Mouse (Mus musculus): ENCODE measurements around the gene Gtpbp3. TPM values are rescaled to one million over a fixed set of nuclear protein-coding genes. Genes with fewer than 3 reads are reported as not detected.
"Not testable (repeated sequence)": the region's sequence is repeated elsewhere in the genome, so short reads cannot be mapped to it uniquely, and the experiment has no call there.

Gene Gtpbp3
- polyA plus RNA-seq, 1 experiment from 2014 or later: 8.4 TPM

GRCm38 (mm10) chr8:71515043-71515442 lies 27.1 kb downstream of the Gtpbp3 start:
- H3K4me2 ChIP-seq (replicated peaks; ENCODE audit: low read depth, low read length): no peak overlapping the region
- no peaks in the 10 kb centered on the region for H3K4me1 ChIP-seq (ENCODE audit: control insufficient read depth, insufficient read depth, low read length)
- WGBS: 79% methylated on average over 5 of the region's 5 CpGs
- no peak overlapping the region for H3K9ac ChIP-seq (ENCODE audit: low read depth, low read length)
- no peaks in the 10 kb centered on the region for H3K9me3 ChIP-seq (ENCODE audit: control insufficient read depth, low read length)
- no peak overlapping the region for H3K4me3 ChIP-seq (ENCODE audit: low read length)
- no peaks in the 10 kb centered on the region for H3K36me3 ChIP-seq (ENCODE audit: control insufficient read depth, insufficient read depth, low read length)
- ATAC-seq (ENCODE audit: low FRiP score, low TSS enrichment): no peak
- no peaks in the 10 kb centered on the region for H3K27me3 ChIP-seq (ENCODE audit: control insufficient read depth, insufficient read depth, low read length)
- H3K27ac ChIP-seq (ENCODE audit: low read depth, low read length): no peak overlapping the region

- Histone ChIP-seq H3K27me3 (ENCODE audit: control insufficient read depth, insufficient read depth, low read length) (no peaks in the 10 kb centered on the region), H3K4me1 (ENCODE audit: control insufficient read depth, insufficient read depth, low read length) (no peaks in the 10 kb centered on the region), H3K4me2 (replicated peaks; ENCODE audit: low read depth, low read length) (no peak overlapping the region), H3K9ac (ENCODE audit: low read depth, low read length) (no peak overlapping the region), H3K9me3 (ENCODE audit: control insufficient read depth, low read length) (no peaks in the 10 kb centered on the region), H3K36me3 (ENCODE audit: control insufficient read depth, insufficient read depth, low read length) (no peaks in the 10 kb centered on the region), H3K27ac (ENCODE audit: low read depth, low read length) (peak overlapping the region; percentile 20; the same call in 1 of the 2 replicates), H3K4me3 (ENCODE audit: low read length) (no peak overlapping the region)
- WGBS: 14% methylated on average over 6 of the region's 6 CpGs
- no peak for ATAC-seq (ENCODE audit: low FRiP score, low TSS enrichment)
Observed at GRCm38 (mm10) chr8:71516786-71517185, 28.9 kb downstream of the Gtpbp3 start.

- not testable (repeated sequence) for H3K4me2 ChIP-seq (replicated peaks; ENCODE audit: low read depth, low read length); H3K27me3 ChIP-seq (ENCODE audit: control insufficient read depth, insufficient read depth, low read length); H3K27ac ChIP-seq (ENCODE audit: low read depth, low read length); ATAC-seq (ENCODE audit: low FRiP score, low TSS enrichment); H3K9ac ChIP-seq (ENCODE audit: low read depth, low read length); H3K9me3 ChIP-seq (ENCODE audit: control insufficient read depth, low read length); H3K4me3 ChIP-seq (ENCODE audit: low read length); H3K4me1 ChIP-seq (ENCODE audit: control insufficient read depth, insufficient read depth, low read length); H3K36me3 ChIP-seq (ENCODE audit: control insufficient read depth, insufficient read depth, low read length)
- 49% methylated on average over 9 of the region's 10 CpGs for WGBS
Observed at GRCm38 (mm10) chr8:71519037-71519825, 31.3 kb downstream of the Gtpbp3 start.

GRCm38 (mm10) chr8:71521634-71522033 lies 33.7 kb downstream of the Gtpbp3 start:
- Histone ChIP-seq H3K27ac (ENCODE audit: low read depth, low read length) (no peak overlapping the region), H3K27me3 (ENCODE audit: control insufficient read depth, insufficient read depth, low read length) (peaks cover 20% of the 10 kb centered on the region), H3K4me3 (ENCODE audit: low read length) (no peak overlapping the region), H3K36me3 (ENCODE audit: control insufficient read depth, insufficient read depth, low read length) (no peaks in the 10 kb centered on the region), H3K9ac (ENCODE audit: low read depth, low read length) (no peak overlapping the region), H3K4me1 (ENCODE audit: control insufficient read depth, insufficient read depth, low read length) (peaks cover 9% of the 10 kb centered on the region; the same call in 1 of the 2 replicates), H3K4me2 (replicated peaks; ENCODE audit: low read depth, low read length) (0 out of 2 replicates have a peak overlapping the region, but pooled peaks have one; percentile 5), H3K9me3 (ENCODE audit: control insufficient read depth, low read length) (no peaks in the 10 kb centered on the region)
- 3% methylated on average over 17 of the region's 17 CpGs for WGBS
- ATAC-seq (ENCODE audit: low FRiP score, low TSS enrichment): peak; percentile 85

- no peak for ATAC-seq (ENCODE audit: low FRiP score, low TSS enrichment)
- Histone ChIP-seq H3K4me2 (replicated peaks; ENCODE audit: low read depth, low read length) (peak within 1 kb of the TSS; percentile 35), H3K27me3 (ENCODE audit: control insufficient read depth, insufficient read depth, low read length) (peaks cover 22% of the 10 kb centered on the region), H3K4me3 (ENCODE audit: low read length) (peak within 1 kb of the TSS; percentile 17), H3K9me3 (ENCODE audit: control insufficient read depth, low read length) (no peaks in the 10 kb centered on the region), H3K36me3 (ENCODE audit: control insufficient read depth, insufficient read depth, low read length) (no peaks in the 10 kb centered on the region), H3K4me1 (ENCODE audit: control insufficient read depth, insufficient read depth, low read length) (peaks cover 15% of the 10 kb centered on the region; the same call in 1 of the 2 replicates), H3K27ac (ENCODE audit: low read depth, low read length) (peak within 1 kb of the TSS; percentile 15; the same call in 1 of the 2 replicates), H3K9ac (ENCODE audit: low read depth, low read length) (peak within 1 kb of the TSS; percentile 51)
- 9% methylated on average over 46 of the region's 46 CpGs for WGBS
Observed at GRCm38 (mm10) chr8:71525226-71526050, 37.5 kb downstream of the Gtpbp3 start, which contains the start of gene Ccdc194. Gene Ccdc194 (minus strand): TSS chr8:71525711.

- H3K9ac ChIP-seq (ENCODE audit: low read depth, low read length): no peak overlapping the region
- 21% methylated on average over 6 of the region's 6 CpGs for WGBS
- no peaks in the 10 kb centered on the region for H3K9me3 ChIP-seq (ENCODE audit: control insufficient read depth, low read length)
- H3K36me3 ChIP-seq (ENCODE audit: control insufficient read depth, insufficient read depth, low read length): no peaks in the 10 kb centered on the region
- no peak overlapping the region for H3K4me2 ChIP-seq (replicated peaks; ENCODE audit: low read depth, low read length)
- peak overlapping the region; percentile 15; the same call in 1 of the 2 replicates for H3K27ac ChIP-seq (ENCODE audit: low read depth, low read length)
- no peak overlapping the region for H3K4me3 ChIP-seq (ENCODE audit: low read length)
- peaks cover 19% of the 10 kb centered on the region; the same call in 1 of the 2 replicates for H3K4me1 ChIP-seq (ENCODE audit: control insufficient read depth, insufficient read depth, low read length)
- peaks cover 22% of the 10 kb centered on the region for H3K27me3 ChIP-seq (ENCODE audit: control insufficient read depth, insufficient read depth, low read length)
- ATAC-seq (ENCODE audit: low FRiP score, low TSS enrichment): no peak
Observed at GRCm38 (mm10) chr8:71526272-71526671, 38.4 kb downstream of the Gtpbp3 start.

GRCm38 (mm10) chr8:71527162-71527870 lies 39.4 kb downstream of the Gtpbp3 start:
- no peaks in the 10 kb centered on the region for H3K9me3 ChIP-seq (ENCODE audit: control insufficient read depth, low read length)
- H3K4me1 ChIP-seq (ENCODE audit: control insufficient read depth, insufficient read depth, low read length): peaks cover 19% of the 10 kb centered on the region; the same call in 1 of the 2 replicates
- peaks cover 22% of the 10 kb centered on the region for H3K27me3 ChIP-seq (ENCODE audit: control insufficient read depth, insufficient read depth, low read length)
- WGBS: 59% methylated on average over 3 of the region's 3 CpGs
- H3K27ac ChIP-seq (ENCODE audit: low read depth, low read length): peak overlapping the region; percentile 31
- H3K4me3 ChIP-seq (ENCODE audit: low read length): no peak overlapping the region
- no peak for ATAC-seq (ENCODE audit: low FRiP score, low TSS enrichment)
- no peak overlapping the region for H3K4me2 ChIP-seq (replicated peaks; ENCODE audit: low read depth, low read length)
- no peak overlapping the region for H3K9ac ChIP-seq (ENCODE audit: low read depth, low read length)
- H3K36me3 ChIP-seq (ENCODE audit: control insufficient read depth, insufficient read depth, low read length): no peaks in the 10 kb centered on the region

- H3K27me3 ChIP-seq (ENCODE audit: control insufficient read depth, insufficient read depth, low read length): peaks cover 22% of the 10 kb centered on the region
- H3K36me3 ChIP-seq (ENCODE audit: control insufficient read depth, insufficient read depth, low read length): no peaks in the 10 kb centered on the region
- H3K4me2 ChIP-seq (replicated peaks; ENCODE audit: low read depth, low read length): no peak overlapping the region
- H3K27ac ChIP-seq (ENCODE audit: low read depth, low read length): peak overlapping the region; percentile 69; the same call in 1 of the 2 replicates
- no peak overlapping the region for H3K4me3 ChIP-seq (ENCODE audit: low read length)
- H3K4me1 ChIP-seq (ENCODE audit: control insufficient read depth, insufficient read depth, low read length): peaks cover 19% of the 10 kb centered on the region; the same call in 1 of the 2 replicates
- ATAC-seq (ENCODE audit: low FRiP score, low TSS enrichment): no peak
- 82% methylated on average over 11 of the region's 11 CpGs for WGBS
- H3K9me3 ChIP-seq (ENCODE audit: control insufficient read depth, low read length): no peaks in the 10 kb centered on the region
- H3K9ac ChIP-seq (ENCODE audit: low read depth, low read length): no peak overlapping the region
Observed at GRCm38 (mm10) chr8:71528362-71529073, 40.6 kb downstream of the Gtpbp3 start.
